Mouse (Mus musculus): Measurements from ENCODE around the gene Spag6. TPM values are rescaled to one million over a fixed set of nuclear protein-coding genes. Genes with fewer than 3 reads are reported as not detected.

Gene Spag6
- total and polyA plus RNA-seq, 3 experiments, result 0.10 TPM; not detected in 2

DNA sequence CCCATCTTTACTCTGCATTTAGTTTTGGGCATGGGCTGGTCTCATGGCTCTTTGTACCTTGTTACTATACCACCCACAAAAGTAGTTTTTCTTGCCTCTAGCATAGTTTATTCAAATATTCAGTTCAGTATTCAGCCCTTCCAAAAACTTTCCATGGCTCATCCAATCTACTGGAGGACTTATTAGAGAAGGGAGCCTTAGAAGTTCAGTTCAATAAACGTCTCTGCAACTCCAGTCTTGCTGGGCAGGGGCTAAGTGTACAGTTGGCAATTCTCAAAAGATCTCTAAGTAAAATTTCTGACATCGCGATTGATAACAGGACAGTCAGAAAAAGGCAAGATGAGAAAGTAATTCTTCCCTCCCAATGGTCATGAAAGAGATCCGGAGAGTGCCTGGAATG is 13.3 kb upstream of the Spag6 start:
- Histone ChIP-seq H3K36me3 (ENCODE audit: control insufficient read depth in 1 of 2, insufficient read depth in 2 of 2, low read length in 2 of 2) (peaks cover 8 to 19% of the 10 kb centered on the region in 2 experiments), H3K9ac (ENCODE audit: control insufficient read depth, low read depth, low read length, poor library complexity, severe bottlenecking) (no peak overlapping the region), H3K27me3 (ENCODE audit: control insufficient read depth in 1 of 2, insufficient read depth in 2 of 2, low read length in 2 of 2) (peaks cover 0 to 3% of the 10 kb centered on the region in 2 experiments; a peak in 1 of 4 replicates), H3K9me3 (replicated peaks; ENCODE audit: insufficient read depth, low read length) (no peaks in the 10 kb centered on the region), H3K27ac (ENCODE audit: control insufficient read depth, low read depth, low read length) (no peak overlapping the region), H3K79me2 (ENCODE audit: control insufficient read depth, insufficient read depth, low read length, poor library complexity) (peaks cover 31% of the 10 kb centered on the region), H3K4me1 (ENCODE audit: control insufficient read depth in 1 of 2, insufficient read depth in 2 of 2, low read length in 2 of 2) (peaks cover 6 to 9% of the 10 kb centered on the region in 2 experiments), H3K4me3 (ENCODE audit: control insufficient read depth in 1 of 2, insufficient read depth in 1 of 2, low read depth in 2 of 2, low read length in 2 of 2) (no peak overlapping the region)
- no peak for TF ChIP-seq HCFC1 (IDR thresholded peaks at IDR 0.05; ENCODE audit: low read depth, low read length)
- no peak for TF ChIP-seq MYC (IDR thresholded peaks at IDR 0.05; ENCODE audit: low read depth, low read length)
- no peak for TF ChIP-seq CTCF (IDR thresholded peaks at IDR 0.05 in 2 of 3, conservative IDR thresholded peaks at IDR 0.05 in 1 of 3; ENCODE audit: control insufficient read depth in 1 of 3, insufficient read depth in 1 of 3, low read depth in 2 of 3, low read length in 3 of 3, poor library complexity in 1 of 3, severe bottlenecking in 1 of 3)
- TF ChIP-seq MYB (IDR thresholded peaks at IDR 0.05; ENCODE audit: low read depth, low read length), result no peak
- TF ChIP-seq MAX (IDR thresholded peaks at IDR 0.05; ENCODE audit: low read length), result no peak
- no peak for TF ChIP-seq TCF12 (IDR thresholded peaks at IDR 0.05; ENCODE audit: low read depth, low read length)
- no peak for TF ChIP-seq BHLHE40 (IDR thresholded peaks at IDR 0.05; ENCODE audit: borderline replicate concordance, low read depth, low read length)
- no peak for TF ChIP-seq KAT2A (conservative IDR thresholded peaks at IDR 0.05; ENCODE audit: low read depth, low read length)
- TF ChIP-seq ELF1 (IDR thresholded peaks at IDR 0.05; ENCODE audit: low read depth, low read length), result no peak
- no peak for TF ChIP-seq CHD1 (IDR thresholded peaks at IDR 0.05; ENCODE audit: low read depth, low read length)
- TF ChIP-seq SIN3A (IDR thresholded peaks at IDR 0.05; ENCODE audit: low read length), result no peak
- DNase-seq (ENCODE audit: low read depth, low spot score), result no peak

DNA sequence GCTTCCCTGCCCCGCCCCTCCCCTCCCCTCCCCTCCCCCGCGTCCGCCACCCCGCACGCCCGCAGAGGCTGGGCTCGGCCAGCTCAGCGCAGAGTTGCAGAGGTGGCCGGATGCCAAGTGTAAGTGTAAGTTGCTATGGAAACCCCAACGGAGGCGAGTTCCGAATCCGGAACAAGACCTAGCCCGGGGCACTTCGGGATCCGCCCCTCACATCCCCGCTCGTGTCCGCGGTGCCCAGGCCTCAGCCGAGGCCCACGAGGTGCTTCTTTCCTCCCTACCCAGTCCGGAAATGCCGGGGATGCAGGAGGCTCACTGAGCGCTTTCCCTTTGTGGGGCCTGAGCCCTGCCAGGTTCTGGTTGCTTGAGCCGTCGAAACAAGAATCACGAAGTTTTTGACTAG is 12.9 kb upstream of the Spag6 start:
- Histone ChIP-seq H3K79me2 (ENCODE audit: control insufficient read depth, insufficient read depth, low read length, poor library complexity) (peaks cover 31% of the 10 kb centered on the region), H3K36me3 (ENCODE audit: control insufficient read depth in 1 of 2, insufficient read depth in 2 of 2, low read length in 2 of 2) (peaks cover 8 to 15% of the 10 kb centered on the region in 2 experiments), H3K9me3 (replicated peaks; ENCODE audit: insufficient read depth, low read length) (no peaks in the 10 kb centered on the region), H3K27ac (ENCODE audit: control insufficient read depth, low read depth, low read length) (no peak overlapping the region), H3K4me3 (ENCODE audit: control insufficient read depth in 1 of 2, insufficient read depth in 1 of 2, low read depth in 2 of 2, low read length in 2 of 2) (no peak overlapping the region), H3K4me1 (ENCODE audit: control insufficient read depth in 1 of 2, insufficient read depth in 2 of 2, low read length in 2 of 2) (peaks cover 5 to 6% of the 10 kb centered on the region in 2 experiments), H3K9ac (ENCODE audit: control insufficient read depth, low read depth, low read length, poor library complexity, severe bottlenecking) (no peak overlapping the region), H3K27me3 (ENCODE audit: control insufficient read depth in 1 of 2, insufficient read depth in 2 of 2, low read length in 2 of 2) (peaks cover 0 to 3% of the 10 kb centered on the region in 2 experiments; a peak in 1 of 4 replicates)
- DNase-seq (ENCODE audit: low read depth, low spot score), result no peak
- TF ChIP-seq E2F4 (IDR thresholded peaks at IDR 0.05; ENCODE audit: borderline replicate concordance, low read depth, low read length) (no peak), TAL1 (IDR thresholded peaks at IDR 0.05; ENCODE audit: low read length) (no peak), MAFK (IDR thresholded peaks at IDR 0.05; ENCODE audit: borderline replicate concordance, low read depth, low read length) (no peak), MAX (IDR thresholded peaks at IDR 0.05; ENCODE audit: low read length) (no peak), UBTF (IDR thresholded peaks at IDR 0.05; ENCODE audit: borderline replicate concordance, insufficient read depth, low read depth, low read length) (no peak), RAD21 (IDR thresholded peaks at IDR 0.05; ENCODE audit: low read depth, low read length) (no peak), ZKSCAN1 (IDR thresholded peaks at IDR 0.05; ENCODE audit: low read depth, low read length) (no peak), MXI1 (IDR thresholded peaks at IDR 0.05; ENCODE audit: low read depth, low read length) (no peak), POLR2AphosphoS2 (IDR thresholded peaks at IDR 0.05; ENCODE audit: low read length) (no peak), ZC3H11A (IDR thresholded peaks at IDR 0.05; ENCODE audit: low read depth, low read length) (no peak), ELF1 (IDR thresholded peaks at IDR 0.05; ENCODE audit: low read depth, low read length) (no peak), CHD1 (IDR thresholded peaks at IDR 0.05; ENCODE audit: low read depth, low read length) (no peak), SMC3 (IDR thresholded peaks at IDR 0.05; ENCODE audit: low read depth, low read length) (no peak), CTCF (IDR thresholded peaks at IDR 0.05 in 2 of 3, conservative IDR thresholded peaks at IDR 0.05 in 1 of 3; ENCODE audit: control insufficient read depth in 1 of 3, insufficient read depth in 1 of 3, low read depth in 2 of 3, low read length in 3 of 3, poor library complexity in 1 of 3, severe bottlenecking in 1 of 3) (no peak)

All from MEL (cell line).